Mouse (Mus musculus): ENCODE results near the gene Hivep1. TPM values are rescaled to one million over a fixed set of nuclear protein-coding genes. Genes with fewer than 3 reads are reported as not detected.

The Hivep1 gene
- polyA plus RNA-seq, 1 experiment from 2014 or later, result 5.9 TPM

- ATAC-seq, result no peak
- Histone ChIP-seq H3K9ac (ENCODE audit: low read depth, low read length) (no peak overlapping the region), H3K27ac (ENCODE audit: low read length) (no peak overlapping the region), H3K27me3 (replicated peaks; ENCODE audit: control insufficient read depth, insufficient read depth, low read length) (no peaks in the 10 kb centered on the region), H3K4me1 (ENCODE audit: control insufficient read depth, insufficient read depth, low read length) (peaks cover 3% of the 10 kb centered on the region), H3K9me3 (ENCODE audit: control insufficient read depth, low read length) (no peaks in the 10 kb centered on the region), H3K4me2 (ENCODE audit: low read depth, low read length) (no peak overlapping the region), H3K4me3 (ENCODE audit: low read length) (no peak overlapping the region), H3K36me3 (ENCODE audit: control insufficient read depth, insufficient read depth, low read length) (no peaks in the 10 kb centered on the region; the same call in 1 of the 2 replicates)
- 61% methylated on average over 4 of the region's 4 CpGs for WGBS
These were observed 18.4 kb downstream of the Hivep1 start for GRCm38 (mm10) chr13:42070236-42070635.

- no peak for ATAC-seq
- Histone ChIP-seq H3K9ac (ENCODE audit: low read depth, low read length) (no peak overlapping the region), H3K4me3 (ENCODE audit: low read length) (no peak overlapping the region), H3K36me3 (ENCODE audit: control insufficient read depth, insufficient read depth, low read length) (no peaks in the 10 kb centered on the region; the same call in 1 of the 2 replicates), H3K27me3 (replicated peaks; ENCODE audit: control insufficient read depth, insufficient read depth, low read length) (no peaks in the 10 kb centered on the region), H3K4me2 (ENCODE audit: low read depth, low read length) (no peak overlapping the region), H3K9me3 (ENCODE audit: control insufficient read depth, low read length) (no peaks in the 10 kb centered on the region), H3K4me1 (ENCODE audit: control insufficient read depth, insufficient read depth, low read length) (peaks cover 3% of the 10 kb centered on the region), H3K27ac (ENCODE audit: low read length) (no peak overlapping the region)
- WGBS, result 65% methylated on average over 6 of the region's 6 CpGs
These were observed 19.2 kb downstream of the Hivep1 start for GRCm38 (mm10) chr13:42071011-42071410.

GRCm38 (mm10) chr13:42073285-42073684, 21.5 kb downstream of the Hivep1 start:
- Histone ChIP-seq H3K4me2 (ENCODE audit: low read depth, low read length) (no peak overlapping the region), H3K9me3 (ENCODE audit: control insufficient read depth, low read length) (no peaks in the 10 kb centered on the region), H3K27me3 (replicated peaks; ENCODE audit: control insufficient read depth, insufficient read depth, low read length) (no peaks in the 10 kb centered on the region), H3K27ac (ENCODE audit: low read length) (no peak overlapping the region), H3K4me1 (ENCODE audit: control insufficient read depth, insufficient read depth, low read length) (peaks cover 3% of the 10 kb centered on the region; the same call in 1 of the 2 replicates), H3K4me3 (ENCODE audit: low read length) (no peak overlapping the region), H3K9ac (ENCODE audit: low read depth, low read length) (no peak overlapping the region), H3K36me3 (ENCODE audit: control insufficient read depth, insufficient read depth, low read length) (no peaks in the 10 kb centered on the region; the same call in 1 of the 2 replicates)
- no peak for ATAC-seq
- whole genome bisulfite sequencing, result 75% methylated on average over 6 of the region's 6 CpGs

- no peak for ATAC-seq
- H3K27me3 ChIP-seq (replicated peaks; ENCODE audit: control insufficient read depth, insufficient read depth, low read length), result no peaks in the 10 kb centered on the region
- 95% methylated on average over 5 of the region's 5 CpGs for WGBS
- no peak overlapping the region for H3K4me2 ChIP-seq (ENCODE audit: low read depth, low read length)
- no peak overlapping the region for H3K9ac ChIP-seq (ENCODE audit: low read depth, low read length)
- no peak overlapping the region for H3K27ac ChIP-seq (ENCODE audit: low read length)
- peaks cover 2% of the 10 kb centered on the region for H3K36me3 ChIP-seq (ENCODE audit: control insufficient read depth, insufficient read depth, low read length)
- peaks cover 3% of the 10 kb centered on the region; the same call in 1 of the 2 replicates for H3K4me1 ChIP-seq (ENCODE audit: control insufficient read depth, insufficient read depth, low read length)
- H3K9me3 ChIP-seq (ENCODE audit: control insufficient read depth, low read length), result no peaks in the 10 kb centered on the region
- no peak overlapping the region for H3K4me3 ChIP-seq (ENCODE audit: low read length)
These were observed 23.7 kb downstream of the Hivep1 start for GRCm38 (mm10) chr13:42075546-42075945.

DNA sequence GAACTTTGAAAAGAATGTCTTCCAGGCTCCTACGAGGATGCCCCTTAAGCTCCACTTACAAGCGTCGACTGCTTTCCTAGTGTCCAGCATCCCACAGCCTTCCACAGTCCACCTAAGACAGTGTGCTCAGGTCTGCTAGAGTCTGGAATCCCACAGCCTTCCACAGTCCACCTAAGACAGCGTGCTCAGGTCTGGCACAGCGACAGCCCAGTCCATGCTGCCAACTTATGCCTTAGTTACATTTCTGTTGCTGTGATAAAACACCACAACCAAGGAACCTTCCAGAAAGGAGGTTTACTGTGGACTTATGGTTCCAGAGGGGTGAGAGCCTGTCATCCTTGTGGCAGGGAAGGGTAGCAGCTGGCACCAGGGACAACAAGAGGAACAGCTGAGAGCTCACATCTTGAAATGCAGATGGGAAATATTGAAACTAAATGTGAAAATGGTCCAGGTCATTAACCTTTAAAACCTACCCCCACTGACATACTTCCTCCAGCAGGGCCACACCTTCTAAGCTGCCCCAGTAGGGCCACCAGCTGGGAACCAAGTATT, 25.0 kb downstream of the Hivep1 start:
- 88% methylated on average over 5 of the region's 5 CpGs for WGBS
- H3K4me3 ChIP-seq (ENCODE audit: low read length), result no peak overlapping the region
- H3K4me1 ChIP-seq (ENCODE audit: control insufficient read depth, insufficient read depth, low read length), result peaks cover 3% of the 10 kb centered on the region; the same call in 1 of the 2 replicates
- no peaks in the 10 kb centered on the region for H3K9me3 ChIP-seq (ENCODE audit: control insufficient read depth, low read length)
- peaks cover 2% of the 10 kb centered on the region; the same call in 1 of the 2 replicates for H3K36me3 ChIP-seq (ENCODE audit: control insufficient read depth, insufficient read depth, low read length)
- no peak overlapping the region for H3K27ac ChIP-seq (ENCODE audit: low read length)
- no peak for ATAC-seq
- no peak overlapping the region for H3K4me2 ChIP-seq (ENCODE audit: low read depth, low read length)
- H3K9ac ChIP-seq (ENCODE audit: low read depth, low read length), result no peak overlapping the region
- H3K27me3 ChIP-seq (replicated peaks; ENCODE audit: control insufficient read depth, insufficient read depth, low read length), result no peaks in the 10 kb centered on the region

GRCm38 (mm10) chr13:42077629-42078028, 25.8 kb downstream of the Hivep1 start:
- no peaks in the 10 kb centered on the region for H3K9me3 ChIP-seq (ENCODE audit: control insufficient read depth, low read length)
- no peak overlapping the region for H3K9ac ChIP-seq (ENCODE audit: low read depth, low read length)
- peaks cover 3% of the 10 kb centered on the region; the same call in 1 of the 2 replicates for H3K4me1 ChIP-seq (ENCODE audit: control insufficient read depth, insufficient read depth, low read length)
- no peak overlapping the region for H3K4me3 ChIP-seq (ENCODE audit: low read length)
- ATAC-seq, result no peak
- H3K27me3 ChIP-seq (replicated peaks; ENCODE audit: control insufficient read depth, insufficient read depth, low read length), result no peaks in the 10 kb centered on the region
- 83% methylated on average over 3 of the region's 3 CpGs for WGBS
- no peak overlapping the region for H3K4me2 ChIP-seq (ENCODE audit: low read depth, low read length)
- peaks cover 2% of the 10 kb centered on the region; the same call in 1 of the 2 replicates for H3K36me3 ChIP-seq (ENCODE audit: control insufficient read depth, insufficient read depth, low read length)
- no peak overlapping the region for H3K27ac ChIP-seq (ENCODE audit: low read length)

DNA sequence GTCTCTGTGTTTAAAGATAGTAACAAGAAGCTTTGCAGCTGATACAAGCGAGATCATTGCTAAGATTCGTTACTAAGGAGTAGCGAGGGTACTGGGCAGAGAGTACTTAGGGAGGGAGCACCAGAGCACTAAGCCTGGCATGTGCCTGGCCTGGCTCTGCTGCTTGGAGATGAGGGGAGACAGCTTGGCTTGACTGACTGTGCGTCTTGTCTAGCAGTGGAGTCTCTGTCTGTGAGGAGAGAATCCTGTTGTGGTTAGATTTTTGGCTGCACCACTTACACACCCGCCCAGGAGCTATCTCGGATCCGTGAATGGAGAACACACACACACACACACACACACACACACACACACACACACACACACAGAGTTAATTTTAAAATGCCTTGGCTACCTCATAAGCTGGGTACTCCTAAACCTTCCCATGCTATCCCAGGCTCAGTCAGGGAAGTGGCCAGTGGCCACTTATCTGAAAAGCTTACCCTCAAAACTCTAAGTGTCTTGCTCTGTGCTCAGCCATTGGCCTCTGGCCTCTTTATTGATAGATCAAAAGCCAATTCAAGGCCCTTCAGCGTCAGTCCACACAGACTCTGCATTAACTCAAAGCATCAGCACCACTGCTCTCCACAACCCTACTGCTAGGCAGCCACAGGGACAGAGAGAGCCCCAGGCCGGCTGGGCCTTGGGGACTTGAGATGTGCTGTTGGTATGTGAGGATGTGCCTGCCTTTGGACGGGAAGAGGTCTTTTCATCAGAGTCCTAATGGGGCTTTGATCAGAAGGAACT, 28.5 kb downstream of the Hivep1 start:
- no peak overlapping the region for H3K4me3 ChIP-seq (ENCODE audit: low read length)
- H3K9ac ChIP-seq (ENCODE audit: low read depth, low read length), result no peak overlapping the region
- H3K36me3 ChIP-seq (ENCODE audit: control insufficient read depth, insufficient read depth, low read length), result peaks cover 2% of the 10 kb centered on the region; the same call in 1 of the 2 replicates
- H3K4me1 ChIP-seq (ENCODE audit: control insufficient read depth, insufficient read depth, low read length), result no peaks in the 10 kb centered on the region
- H3K27me3 ChIP-seq (replicated peaks; ENCODE audit: control insufficient read depth, insufficient read depth, low read length), result no peaks in the 10 kb centered on the region
- H3K27ac ChIP-seq (ENCODE audit: low read length), result no peak overlapping the region
- H3K4me2 ChIP-seq (ENCODE audit: low read depth, low read length), result no peak overlapping the region
- 76% methylated on average over 10 of the region's 10 CpGs for WGBS
- H3K9me3 ChIP-seq (ENCODE audit: control insufficient read depth, low read length), result no peaks in the 10 kb centered on the region
- ATAC-seq, result no peak

GRCm38 (mm10) chr13:42088339-42088738, 36.5 kb downstream of the Hivep1 start:
- no peak for ATAC-seq
- Histone ChIP-seq H3K4me2 (ENCODE audit: low read depth, low read length) (no peak overlapping the region), H3K36me3 (ENCODE audit: control insufficient read depth, insufficient read depth, low read length) (no peaks in the 10 kb centered on the region), H3K4me3 (ENCODE audit: low read length) (no peak overlapping the region), H3K27me3 (replicated peaks; ENCODE audit: control insufficient read depth, insufficient read depth, low read length) (no peaks in the 10 kb centered on the region), H3K9me3 (ENCODE audit: control insufficient read depth, low read length) (no peaks in the 10 kb centered on the region), H3K27ac (ENCODE audit: low read length) (no peak overlapping the region), H3K4me1 (ENCODE audit: control insufficient read depth, insufficient read depth, low read length) (peaks cover 7% of the 10 kb centered on the region), H3K9ac (ENCODE audit: low read depth, low read length) (no peak overlapping the region)
- 66% methylated on average over 5 of the region's 5 CpGs for WGBS

DNA sequence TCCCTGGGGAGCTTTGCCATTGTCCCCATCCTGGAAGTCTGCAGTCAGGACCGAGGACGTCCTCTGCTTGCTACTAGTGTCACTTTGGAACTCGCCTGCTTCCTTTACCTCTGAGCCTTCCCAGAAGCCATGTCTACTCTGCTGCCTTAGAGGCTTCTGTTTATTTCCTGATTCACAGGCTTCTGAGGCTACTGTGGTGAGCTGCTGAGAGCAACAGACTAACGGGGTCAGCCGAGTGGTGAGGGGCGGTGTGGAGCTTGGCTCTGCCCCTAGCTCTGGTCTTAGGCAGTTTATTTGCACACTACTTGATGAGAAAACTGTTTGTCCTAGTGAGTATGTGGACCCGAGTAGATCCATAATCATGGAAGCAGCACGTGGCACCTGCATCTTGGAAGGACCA, 37.2 kb downstream of the Hivep1 start:
- H3K27ac ChIP-seq (ENCODE audit: low read length), result no peak overlapping the region
- WGBS, result 63% methylated on average over 8 of the region's 8 CpGs
- no peak overlapping the region for H3K9ac ChIP-seq (ENCODE audit: low read depth, low read length)
- no peaks in the 10 kb centered on the region for H3K9me3 ChIP-seq (ENCODE audit: control insufficient read depth, low read length)
- H3K4me2 ChIP-seq (ENCODE audit: low read depth, low read length), result no peak overlapping the region
- H3K36me3 ChIP-seq (ENCODE audit: control insufficient read depth, insufficient read depth, low read length), result no peaks in the 10 kb centered on the region
- no peak overlapping the region for H3K4me3 ChIP-seq (ENCODE audit: low read length)
- peaks cover 7% of the 10 kb centered on the region for H3K4me1 ChIP-seq (ENCODE audit: control insufficient read depth, insufficient read depth, low read length)
- no peak for ATAC-seq
- no peaks in the 10 kb centered on the region for H3K27me3 ChIP-seq (replicated peaks; ENCODE audit: control insufficient read depth, insufficient read depth, low read length)

All from intestine, embryonic 16.5 days (tissue).